Mouse (Mus musculus) lung, embryonic 14.5 days (tissue): ENCODE measurements around the gene Trp63. TPM values are rescaled to one million over a fixed set of nuclear protein-coding genes. Genes with fewer than 3 reads are reported as not detected.

Experiments used
- ATAC-seq: fragments of 200-750 bp; cut with Nextera tagmentation; 2 replicates; pipeline ENCODE4 v1.8.0; 2017; ENCODE audit warnings: mild to moderate bottlenecking, moderate TSS enrichment, moderate library complexity; ENCODE audit not compliant: insufficient read depth
- DNase-seq: peaks from one replicate; pipeline ENCODE4 v3.0.0-alpha.2; 2015
- H3K27ac ChIP-seq: fragments of 300-500 bp; sonication (generic); 2 replicates; pipeline ENCODE4 v1.5.1; 2014; ENCODE audit warnings: low read depth, mild to moderate bottlenecking, moderate library complexity
- H3K27me3 ChIP-seq: fragments of 300-500 bp; sonication (generic); 2 replicates; pipeline ENCODE4 v1.6.1; 2014; ENCODE audit warnings: low read length, control low read depth; ENCODE audit not compliant: insufficient read depth
- H3K36me3 ChIP-seq: fragments of 300-500 bp; sonication (generic); 2 replicates; pipeline ENCODE4 v1.6.1; 2014; ENCODE audit warnings: control low read depth; ENCODE audit not compliant: insufficient read depth
- H3K4me1 ChIP-seq: fragments of 300-500 bp; sonication (generic); 2 replicates; pipeline ENCODE4 v1.6.1; 2014; ENCODE audit warnings: antibody characterized with exemption, control low read depth; ENCODE audit not compliant: insufficient read depth
- H3K4me2 ChIP-seq: fragments of 300-500 bp; sonication (generic); 2 replicates; pipeline ENCODE4 v1.6.1; 2014; ENCODE audit warnings: mild to moderate bottlenecking
- H3K4me3 ChIP-seq: fragments of 300-500 bp; sonication (generic); 2 replicates; pipeline ENCODE4 v1.5.1; 2014; ENCODE audit warnings: low read depth, low read length
- H3K9ac ChIP-seq: fragments of 300-500 bp; sonication (generic); 2 replicates; pipeline ENCODE4 v1.6.1; 2014
- H3K9me3 ChIP-seq: fragments of 300-500 bp; sonication (generic); 2 replicates; pipeline ENCODE4 v1.6.1; 2016; ENCODE audit warnings: low read depth, low read length, control low read depth
- CTCF ChIP-seq: IDR thresholded peaks from 2 replicates; pipeline ENCODE4 v1.5.1; 2016; ENCODE audit warnings: antibody characterized with exemption, low read depth
- WGBS: fragments of 180-500 bp; shearing (Covaris S2); extraction: QIAGEN DNeasy Blood & Tissue Kit; methylation state at CpG from one replicate; pipeline ENCODE4 v1.1.7; 2014; 5-methylcytosine and 5-hydroxymethylcytosine counted together
- polyA plus RNA-seq: library from polyadenylated mRNA; unstranded; fragments of >200 nt; fragmentation: Nextera tagmentation; extraction: Ambion mirVana; gene quantifications from 2 replicates; pipeline ENCODE4 v1.2.1, GENCODE M21; 2014

The Trp63 gene
- polyA plus RNA-seq, 1 experiment from 2014 or later, result 0.96 TPM

- Histone ChIP-seq H3K4me2 (no peak overlapping the region), H3K9ac (no peak overlapping the region), H3K27ac (no peak overlapping the region), H3K9me3 (no peaks in the 10 kb centered on the region), H3K4me3 (no peak overlapping the region), H3K4me1 (no peaks in the 10 kb centered on the region), H3K36me3 (no peaks in the 10 kb centered on the region), H3K27me3 (no peaks in the 10 kb centered on the region)
- ATAC-seq (peak; percentile 78), DNase-seq (peak; percentile 25)
- WGBS, result 56% methylated on average over 4 of the region's 4 CpGs
- TF ChIP-seq CTCF, result no peak
These were observed 96.4 kb downstream of the Trp63 start for GRCm38 (mm10) chr16:25779964-25780363.

- no peaks in the 10 kb centered on the region for H3K4me1 ChIP-seq
- H3K9ac ChIP-seq, result no peak overlapping the region
- ATAC-seq (no peak), DNase-seq (no peak)
- no peak overlapping the region for H3K27ac ChIP-seq
- WGBS, result 82% methylated on average over 2 of the region's 2 CpGs
- no peaks in the 10 kb centered on the region for H3K9me3 ChIP-seq
- H3K4me2 ChIP-seq, result no peak overlapping the region
- TF ChIP-seq CTCF, result no peak
- H3K4me3 ChIP-seq, result no peak overlapping the region
- H3K36me3 ChIP-seq, result no peaks in the 10 kb centered on the region
- no peaks in the 10 kb centered on the region for H3K27me3 ChIP-seq
These were observed 100.7 kb downstream of the Trp63 start for GRCm38 (mm10) chr16:25784246-25784645.

GRCm38 (mm10) chr16:25786457-25786856 lies 102.9 kb downstream of the Trp63 start:
- WGBS, result 66% methylated on average over 5 of the region's 5 CpGs
- ATAC-seq, result no peak
- no peak overlapping the region for H3K27ac ChIP-seq

GRCm38 (mm10) chr16:25792640-25793266 lies 109.2 kb downstream of the Trp63 start:
- Histone ChIP-seq H3K4me1 (no peaks in the 10 kb centered on the region), H3K9me3 (no peaks in the 10 kb centered on the region), H3K4me3 (no peak overlapping the region), H3K36me3 (no peaks in the 10 kb centered on the region), H3K9ac (no peak overlapping the region), H3K27ac (no peak overlapping the region), H3K27me3 (no peaks in the 10 kb centered on the region), H3K4me2 (no peak overlapping the region)
- WGBS, result 68% methylated on average over 5 of the region's 5 CpGs
- no peak for ATAC-seq
- TF ChIP-seq CTCF, result no peak
- peak; percentile 7 for DNase-seq

More at GRCm38 (mm10) chr16:25786457-25786856, 102.9 kb downstream of the Trp63 start:
- H3K36me3 ChIP-seq, result no peaks in the 10 kb centered on the region
- H3K4me3 ChIP-seq, result no peak overlapping the region
- TF ChIP-seq CTCF, result no peak
- DNase-seq, result no peak
- no peak overlapping the region for H3K4me2 ChIP-seq
- no peaks in the 10 kb centered on the region for H3K27me3 ChIP-seq
- no peaks in the 10 kb centered on the region for H3K4me1 ChIP-seq
- no peaks in the 10 kb centered on the region for H3K9me3 ChIP-seq
- H3K9ac ChIP-seq, result no peak overlapping the region

- TF ChIP-seq CTCF, result no peak
- no peaks in the 10 kb centered on the region for H3K9me3 ChIP-seq
- no peak overlapping the region for H3K4me2 ChIP-seq
- DNase-seq (no peak), ATAC-seq (no peak)
- H3K27me3 ChIP-seq, result no peaks in the 10 kb centered on the region
- WGBS, result 74% methylated on average over 4 of the region's 4 CpGs
- H3K36me3 ChIP-seq, result no peaks in the 10 kb centered on the region
- no peak overlapping the region for H3K27ac ChIP-seq
- H3K4me3 ChIP-seq, result no peak overlapping the region
- H3K9ac ChIP-seq, result no peak overlapping the region
- no peaks in the 10 kb centered on the region for H3K4me1 ChIP-seq
These were observed 114.2 kb downstream of the Trp63 start for GRCm38 (mm10) chr16:25797732-25798294.

- ATAC-seq, result no peak
- Histone ChIP-seq H3K27me3 (no peaks in the 10 kb centered on the region), H3K4me2 (no peak overlapping the region), H3K4me3 (no peak overlapping the region), H3K9me3 (no peaks in the 10 kb centered on the region), H3K36me3 (no peaks in the 10 kb centered on the region), H3K27ac (no peak overlapping the region), H3K9ac (no peak overlapping the region), H3K4me1 (no peaks in the 10 kb centered on the region)
- no peak for DNase-seq
- no peak for TF ChIP-seq CTCF
These were observed 116.1 kb downstream of the Trp63 start for GRCm38 (mm10) chr16:25799618-25800017.

GRCm38 (mm10) chr16:25804955-25805354 lies 121.4 kb downstream of the Trp63 start:
- DNase-seq (no peak), ATAC-seq (no peak)
- H3K27me3 ChIP-seq, result no peaks in the 10 kb centered on the region
- H3K9ac ChIP-seq, result no peak overlapping the region
- no peaks in the 10 kb centered on the region for H3K4me1 ChIP-seq
- H3K36me3 ChIP-seq, result no peaks in the 10 kb centered on the region
- TF ChIP-seq CTCF, result no peak
- no peak overlapping the region for H3K27ac ChIP-seq
- no peak overlapping the region for H3K4me2 ChIP-seq
- H3K9me3 ChIP-seq, result no peaks in the 10 kb centered on the region
- H3K4me3 ChIP-seq, result no peak overlapping the region
- WGBS, result 66% methylated on average over 3 of the region's 3 CpGs
